Mouse (Mus musculus) CD4-positive helper T cell, adult 2 months (primary cell): ENCODE data around the gene Ppm1e.

ENCODE experiments used
- DNase-seq: peaks from one replicate; pipeline ENCODE4 v3.0.0-alpha.2; 2012; ENCODE audit warnings: low read depth, missing footprints, low spot score

The Ppm1e gene

GRCm38 (mm10) chr11:87358331-87359261, at the start of gene Ppm1e:
Ppm1e (minus strand) TSS chr11:87359023.
- peak; percentile 58 for DNase-seq

GRCm38 (mm10) chr11:87404876-87405275, 46.1 kb upstream of the Ppm1e start, which contains the start of the genes Rad51c and Tex14:
Rad51c (minus strand) TSS chr11:87404954.
Tex14 (plus strand) TSS chr11:87405065.
- no peak for DNase-seq

GRCm38 (mm10) chr11:87404111-87404853, 45.5 kb upstream of the Ppm1e start:
- peak; percentile 99 for DNase-seq

DNA sequence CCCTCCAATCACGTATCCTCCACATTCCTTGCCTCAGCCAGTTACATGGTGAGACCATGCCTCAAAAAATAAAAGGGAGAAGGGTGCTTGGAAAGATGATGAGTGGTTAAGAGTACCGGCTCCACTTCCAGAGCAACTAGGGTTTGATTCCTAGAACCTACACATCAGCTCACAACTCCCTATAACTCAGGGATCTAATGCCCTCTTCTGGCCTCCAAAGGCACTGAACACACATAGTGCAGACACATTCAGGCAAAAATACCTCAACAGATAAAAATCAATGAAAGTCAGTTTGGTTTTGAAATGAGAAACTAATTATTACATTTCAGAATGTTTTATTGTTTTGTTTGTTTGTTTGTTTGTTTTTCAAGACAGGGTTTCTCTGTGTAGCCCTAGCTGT, 39.6 kb upstream of the Ppm1e start:
- DNase-seq = no peak

DNA sequence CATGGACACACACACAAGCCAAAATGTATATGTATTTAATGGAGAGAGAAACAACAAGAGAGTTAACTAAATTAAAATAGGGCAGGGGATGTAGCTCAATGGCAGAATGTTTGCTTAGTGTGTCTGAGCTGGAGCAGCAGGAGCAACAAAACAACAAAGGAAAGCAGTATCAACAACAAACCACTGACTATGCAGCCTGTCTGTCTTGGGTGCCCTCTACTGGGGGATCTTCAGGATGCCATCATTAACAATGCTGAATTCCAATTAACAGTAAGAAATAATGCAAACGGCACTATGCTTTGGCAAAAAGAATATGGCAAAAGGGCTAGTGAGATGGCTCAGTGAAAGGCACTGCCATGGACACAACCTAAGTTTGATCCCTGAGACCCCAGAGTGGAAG, 35.0 kb upstream of the Ppm1e start:
- DNase-seq = peak; percentile 33

- no peak for DNase-seq
Measured at GRCm38 (mm10) chr11:87385676-87386075, 26.9 kb upstream of the Ppm1e start.

DNA sequence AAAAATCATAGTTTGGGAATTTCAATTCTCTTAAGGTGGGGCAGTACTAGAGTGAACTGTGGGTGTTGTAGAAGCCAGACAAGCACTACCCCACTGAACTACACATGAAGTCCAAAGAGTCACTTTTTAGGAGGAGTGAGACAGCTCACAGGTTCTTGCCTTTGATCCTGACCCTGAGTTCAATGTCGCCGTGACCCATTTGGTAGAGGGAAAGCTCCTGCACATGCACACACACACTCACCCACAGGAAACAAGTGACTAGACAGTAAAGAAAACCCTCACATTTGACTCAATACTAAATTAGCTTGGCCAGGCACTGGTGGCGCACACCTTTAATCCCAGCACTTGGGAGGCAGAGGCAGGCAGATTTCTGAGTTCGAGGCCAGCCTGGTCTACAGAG, 25.7 kb upstream of the Ppm1e start:
- DNase-seq = no peak

GRCm38 (mm10) chr11:87367865-87368580, 9.2 kb upstream of the Ppm1e start:
- no peak for DNase-seq

- no peak for DNase-seq
Measured at GRCm38 (mm10) chr11:87367061-87367460, 8.2 kb upstream of the Ppm1e start.

GRCm38 (mm10) chr11:87365120-87365519, 6.3 kb upstream of the Ppm1e start:
- DNase-seq = no peak

DNA sequence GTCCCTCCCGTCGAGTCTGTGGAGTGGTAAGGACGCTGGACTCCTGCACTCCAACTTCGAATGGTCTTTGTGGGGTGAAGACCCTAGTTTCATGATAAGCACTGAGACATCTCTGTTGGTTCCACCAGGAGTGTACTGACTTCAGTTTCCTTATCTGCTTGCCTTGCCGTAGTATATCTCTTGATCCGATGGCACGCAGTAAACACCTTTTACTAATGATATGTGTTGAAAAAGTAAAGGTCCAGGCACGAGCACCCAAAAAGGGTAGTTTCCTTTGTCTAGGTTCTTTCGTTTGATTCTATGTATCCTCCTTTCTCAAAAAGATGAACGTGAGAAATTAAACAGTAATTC, 414 bp upstream of the Ppm1e start:
- DNase-seq = no peak

GRCm38 (mm10) chr11:87357317-87358300, 1.2 kb downstream of the Ppm1e start:
- peak; percentile 8 for DNase-seq

DNA sequence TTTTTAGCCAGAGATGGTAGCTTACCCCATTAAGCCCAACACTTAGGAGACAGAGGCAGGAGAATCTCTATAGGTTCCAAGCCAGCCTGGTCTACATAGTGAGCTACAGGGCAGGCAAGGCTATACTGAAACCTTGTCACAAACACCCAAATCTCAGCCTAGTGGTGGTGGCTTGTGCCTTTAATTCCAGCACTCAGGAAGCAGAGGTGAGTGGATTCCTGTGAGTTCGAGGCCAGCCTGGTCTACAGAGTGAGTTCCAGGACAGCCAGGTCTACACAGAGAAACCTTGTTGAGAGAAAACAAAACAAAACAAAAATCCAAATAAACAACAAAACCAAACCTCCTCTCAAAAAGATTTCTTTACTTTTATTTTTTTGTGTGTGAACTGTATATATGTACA, 4.0 kb downstream of the Ppm1e start:
- DNase-seq = no peak

- DNase-seq = no peak
Measured at GRCm38 (mm10) chr11:87353646-87354170, 5.1 kb downstream of the Ppm1e start.

DNA sequence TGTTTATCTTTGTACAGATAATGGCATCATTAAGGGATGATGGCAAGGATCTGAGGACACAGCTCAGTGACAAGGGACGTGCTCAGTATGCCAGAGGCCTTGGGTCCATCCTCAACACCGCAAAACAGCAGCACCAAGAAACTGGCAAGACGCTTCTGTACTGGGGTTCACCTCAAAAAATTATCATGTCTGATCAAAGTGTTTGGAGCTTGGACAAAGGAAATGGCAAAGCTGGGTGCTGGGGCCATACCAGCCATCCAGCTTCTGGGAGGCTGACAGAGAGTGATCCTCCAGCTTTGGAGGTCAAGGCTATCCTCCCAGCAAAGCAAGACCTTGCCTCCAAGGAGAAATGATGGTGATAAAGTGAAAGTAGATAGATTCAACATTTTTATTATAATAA, 32.4 kb downstream of the Ppm1e start:
- DNase-seq = no peak

- DNase-seq = no peak
Measured at GRCm38 (mm10) chr11:87322558-87322957, 36.3 kb downstream of the Ppm1e start.

GRCm38 (mm10) chr11:87320007-87320406, 38.8 kb downstream of the Ppm1e start:
- DNase-seq = no peak

GRCm38 (mm10) chr11:87318956-87319708, 39.7 kb downstream of the Ppm1e start:
- no peak for DNase-seq

GRCm38 (mm10) chr11:87313533-87313932, 45.3 kb downstream of the Ppm1e start:
- no peak for DNase-seq

- DNase-seq = no peak
Measured at GRCm38 (mm10) chr11:87310309-87310708, 48.5 kb downstream of the Ppm1e start.
